Mouse (Mus musculus) neural tube, embryonic 12.5 days (tissue): ENCODE measurements at regions not wholly inside any gene's neighbourhood (a gene's known extent, or its start where the extent isn't known, plus 50 kb on each side); places are given as distances from the start of the nearest gene placed in this dataset.

ENCODE experiments used
- ATAC-seq: fragments of 200-750 bp; cut with Nextera tagmentation; 2 replicates; pipeline ENCODE4 v1.8.0; 2017; ENCODE audit warnings: low read depth, mild to moderate bottlenecking, moderate TSS enrichment, moderate library complexity; ENCODE audit not compliant: low FRiP score
- H3K27ac ChIP-seq: fragments of 300-500 bp; sonication (generic); 2 replicates; pipeline ENCODE4 v1.5.1; 2016
- H3K27me3 ChIP-seq: fragments of 300-500 bp; sonication (generic); replicated peaks from 2 replicates; pipeline ENCODE4 v1.6.1; 2016; ENCODE audit warnings: mild to moderate bottlenecking
- H3K36me3 ChIP-seq: fragments of 300-500 bp; sonication (generic); 2 replicates; pipeline ENCODE4 v1.6.1; 2016; ENCODE audit warnings: mild to moderate bottlenecking
- H3K4me1 ChIP-seq: fragments of 300-500 bp; sonication (generic); 2 replicates; pipeline ENCODE4 v1.6.1; 2016
- H3K4me2 ChIP-seq: fragments of 300-500 bp; sonication (generic); replicated peaks from 2 replicates; pipeline ENCODE4 v1.6.1; 2016; ENCODE audit warnings: mild to moderate bottlenecking
- H3K4me3 ChIP-seq: fragments of 300-500 bp; sonication (generic); 2 replicates; pipeline ENCODE4 v1.5.1; 2016
- H3K9ac ChIP-seq: fragments of 300-500 bp; sonication (generic); 2 replicates; pipeline ENCODE4 v1.6.1; 2016; ENCODE audit warnings: mild to moderate bottlenecking
- H3K9me3 ChIP-seq: fragments of 300-500 bp; sonication (generic); 2 replicates; pipeline ENCODE4 v1.6.1; 2016; ENCODE audit warnings: mild to moderate bottlenecking
- WGBS: fragments of 180-500 bp; shearing (Covaris S2); methylation state at CpG from one replicate; pipeline ENCODE4 v1.1.7; 2016; 5-methylcytosine and 5-hydroxymethylcytosine counted together

GRCm38 (mm10) chr1:193522007-193522406 lies 151.9 kb upstream of the Camk1g start:
- Histone ChIP-seq H3K4me3 (no peak overlapping the region), H3K4me1 (no peaks in the 10 kb centered on the region), H3K9ac (no peak overlapping the region), H3K9me3 (no peaks in the 10 kb centered on the region), H3K27ac (no peak overlapping the region), H3K27me3 (no peaks in the 10 kb centered on the region), H3K4me2 (no peak overlapping the region), H3K36me3 (no peaks in the 10 kb centered on the region)
- WGBS, result 67% methylated on average over 2 of the region's 2 CpGs
- no peak for ATAC-seq

GRCm38 (mm10) chr1:193518840-193519239 lies 148.7 kb upstream of the Camk1g start:
- WGBS, result 85% methylated on average over 1 of the region's 1 CpGs
- no peaks in the 10 kb centered on the region for H3K27me3 ChIP-seq
- H3K36me3 ChIP-seq, result no peaks in the 10 kb centered on the region
- no peak overlapping the region for H3K4me3 ChIP-seq
- H3K27ac ChIP-seq, result no peak overlapping the region
- H3K4me2 ChIP-seq, result no peak overlapping the region
- no peak overlapping the region for H3K9ac ChIP-seq
- H3K9me3 ChIP-seq, result no peaks in the 10 kb centered on the region
- H3K4me1 ChIP-seq, result peaks cover 3% of the 10 kb centered on the region; the same call in 1 of the 2 replicates
- ATAC-seq, result no peak

GRCm38 (mm10) chr1:193517968-193518367 lies 147.9 kb upstream of the Camk1g start:
- Histone ChIP-seq H3K36me3 (no peaks in the 10 kb centered on the region), H3K27ac (no peak overlapping the region), H3K4me2 (no peak overlapping the region), H3K9ac (no peak overlapping the region), H3K9me3 (no peaks in the 10 kb centered on the region), H3K4me3 (no peak overlapping the region), H3K27me3 (no peaks in the 10 kb centered on the region), H3K4me1 (peaks cover 7% of the 10 kb centered on the region; the same call in 1 of the 2 replicates)
- WGBS, result 73% methylated on average over 4 of the region's 4 CpGs
- ATAC-seq, result no peak

- H3K4me2 ChIP-seq, result no peak overlapping the region
- H3K4me3 ChIP-seq, result no peak overlapping the region
- WGBS, result 52% methylated on average over 2 of the region's 2 CpGs
- peaks cover 7% of the 10 kb centered on the region; the same call in 1 of the 2 replicates for H3K4me1 ChIP-seq
- no peaks in the 10 kb centered on the region for H3K9me3 ChIP-seq
- no peaks in the 10 kb centered on the region for H3K36me3 ChIP-seq
- no peak overlapping the region for H3K27ac ChIP-seq
- H3K9ac ChIP-seq, result no peak overlapping the region
- H3K27me3 ChIP-seq, result no peaks in the 10 kb centered on the region
- ATAC-seq, result no peak
These were observed 147.2 kb upstream of the Camk1g start for GRCm38 (mm10) chr1:193517293-193517692.

GRCm38 (mm10) chr1:193516395-193516794 lies 146.3 kb upstream of the Camk1g start:
- Histone ChIP-seq H3K9me3 (no peaks in the 10 kb centered on the region), H3K9ac (no peak overlapping the region), H3K27me3 (no peaks in the 10 kb centered on the region), H3K36me3 (no peaks in the 10 kb centered on the region), H3K4me3 (no peak overlapping the region), H3K4me1 (peaks cover 7% of the 10 kb centered on the region; the same call in 1 of the 2 replicates), H3K4me2 (no peak overlapping the region), H3K27ac (no peak overlapping the region)
- no peak for ATAC-seq
- WGBS, result 62% methylated on average over 3 of the region's 3 CpGs

- no peak for ATAC-seq
- H3K4me3 ChIP-seq, result no peak overlapping the region
- H3K9ac ChIP-seq, result no peak overlapping the region
- no peak overlapping the region for H3K4me2 ChIP-seq
- no peaks in the 10 kb centered on the region for H3K36me3 ChIP-seq
- H3K27ac ChIP-seq, result no peak overlapping the region
- WGBS, result 42% methylated on average over 9 of the region's 9 CpGs
- H3K27me3 ChIP-seq, result no peaks in the 10 kb centered on the region
- peaks cover 7% of the 10 kb centered on the region; the same call in 1 of the 2 replicates for H3K4me1 ChIP-seq
- no peaks in the 10 kb centered on the region for H3K9me3 ChIP-seq
These were observed 144.0 kb upstream of the Camk1g start for GRCm38 (mm10) chr1:193513929-193514710.

GRCm38 (mm10) chr1:193510066-193510793 lies 140.1 kb upstream of the Camk1g start:
- Histone ChIP-seq H3K27ac (no peak overlapping the region), H3K27me3 (no peaks in the 10 kb centered on the region), H3K9ac (no peak overlapping the region), H3K36me3 (no peaks in the 10 kb centered on the region), H3K4me1 (peaks cover 7% of the 10 kb centered on the region; the same call in 1 of the 2 replicates), H3K4me3 (no peak overlapping the region), H3K4me2 (no peak overlapping the region), H3K9me3 (no peaks in the 10 kb centered on the region)
- no peak for ATAC-seq
- WGBS, result 28% methylated on average over 8 of the region's 8 CpGs

GRCm38 (mm10) chr1:193508271-193508670 lies 138.2 kb upstream of the Camk1g start:
- no peak overlapping the region for H3K4me3 ChIP-seq
- no peak overlapping the region for H3K4me2 ChIP-seq
- H3K27me3 ChIP-seq, result no peaks in the 10 kb centered on the region
- no peaks in the 10 kb centered on the region for H3K9me3 ChIP-seq
- H3K36me3 ChIP-seq, result no peaks in the 10 kb centered on the region
- no peak overlapping the region for H3K27ac ChIP-seq
- no peak overlapping the region for H3K9ac ChIP-seq
- H3K4me1 ChIP-seq, result no peaks in the 10 kb centered on the region
- no peak for ATAC-seq

- Histone ChIP-seq H3K4me1 (no peaks in the 10 kb centered on the region), H3K27ac (no peak overlapping the region), H3K4me2 (no peak overlapping the region), H3K9ac (no peak overlapping the region), H3K27me3 (no peaks in the 10 kb centered on the region), H3K4me3 (no peak overlapping the region), H3K36me3 (no peaks in the 10 kb centered on the region), H3K9me3 (no peaks in the 10 kb centered on the region)
- WGBS, result 87% methylated on average over 3 of the region's 3 CpGs
- no peak for ATAC-seq
These were observed 136.9 kb upstream of the Camk1g start for GRCm38 (mm10) chr1:193506991-193507390.

- Histone ChIP-seq H3K9me3 (no peaks in the 10 kb centered on the region), H3K4me1 (no peaks in the 10 kb centered on the region), H3K4me2 (no peak overlapping the region), H3K9ac (no peak overlapping the region), H3K4me3 (no peak overlapping the region), H3K27me3 (no peaks in the 10 kb centered on the region), H3K27ac (no peak overlapping the region), H3K36me3 (no peaks in the 10 kb centered on the region)
- ATAC-seq, result no peak
- 49% methylated on average over 3 of the region's 3 CpGs for WGBS
These were observed 135.3 kb upstream of the Camk1g start for GRCm38 (mm10) chr1:193505381-193505780.

- no peaks in the 10 kb centered on the region for H3K36me3 ChIP-seq
- H3K27me3 ChIP-seq, result no peaks in the 10 kb centered on the region
- WGBS, result 53% methylated on average over 3 of the region's 3 CpGs
- no peaks in the 10 kb centered on the region for H3K4me1 ChIP-seq
- no peak overlapping the region for H3K27ac ChIP-seq
- H3K4me2 ChIP-seq, result no peak overlapping the region
- H3K9ac ChIP-seq, result no peak overlapping the region
- no peak for ATAC-seq
- no peak overlapping the region for H3K4me3 ChIP-seq
- H3K9me3 ChIP-seq, result no peaks in the 10 kb centered on the region
These were observed 134.5 kb upstream of the Camk1g start for GRCm38 (mm10) chr1:193504611-193505010.

GRCm38 (mm10) chr1:193503624-193504325 lies 133.7 kb upstream of the Camk1g start:
- Histone ChIP-seq H3K27me3 (no peaks in the 10 kb centered on the region), H3K9me3 (no peaks in the 10 kb centered on the region)
- ATAC-seq, result no peak

More at GRCm38 (mm10) chr1:193503624-193504325, 133.7 kb upstream of the Camk1g start:
- WGBS, result 32% methylated on average over 3 of the region's 3 CpGs
- H3K4me2 ChIP-seq, result no peak overlapping the region
- H3K4me3 ChIP-seq, result no peak overlapping the region
- H3K27ac ChIP-seq, result no peak overlapping the region
- no peaks in the 10 kb centered on the region for H3K4me1 ChIP-seq
- no peak overlapping the region for H3K9ac ChIP-seq
- H3K36me3 ChIP-seq, result no peaks in the 10 kb centered on the region
